Mouse (Mus musculus): ENCODE data around the gene 4933417A18Rik. TPM values are rescaled to one million over a fixed set of nuclear protein-coding genes. Genes with fewer than 3 reads are reported as not detected.
"Not testable (repeated sequence)": the region's sequence is repeated elsewhere in the genome, so short reads cannot be mapped to it uniquely, and the experiment has no call there.

Gene 4933417A18Rik
- polyA plus RNA-seq (2014; fragmentation: Nextera tagmentation; extraction: Ambion mirVana) = not detected in 2 replicates

DNA sequence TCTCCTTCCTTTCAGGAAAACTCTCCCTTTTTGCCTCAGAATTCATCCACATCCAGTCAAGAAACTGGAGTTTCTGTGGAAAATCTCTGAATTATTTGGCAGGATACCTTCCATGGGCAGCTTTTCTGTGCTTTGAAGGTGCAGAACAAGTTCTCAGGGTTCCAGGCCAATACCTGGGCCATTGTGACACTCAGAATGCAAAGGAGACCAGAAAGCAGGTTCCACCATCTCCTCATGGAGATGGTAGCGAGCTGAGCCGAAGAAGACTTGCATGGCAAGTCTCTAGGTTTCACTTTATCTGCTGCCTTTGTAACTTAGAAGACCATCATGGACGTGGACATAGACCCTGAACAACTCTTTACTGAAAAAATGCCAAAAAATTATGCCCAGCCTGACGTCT lies at the start of gene 4933417A18Rik, which contains the start of gene Fam217a:
4933417A18Rik (plus strand) TSS at position 200 of the 400 bp plus-strand sequence.
Fam217a (minus strand) TSS at position 101 of the 400 bp plus-strand sequence.
- no peak within 1 kb of the TSS for H3K27ac ChIP-seq
- ATAC-seq (ENCODE audit: low FRiP score) (no peak), DNase-seq (ENCODE audit: low spot score) (no peak)
- H3K4me3 ChIP-seq (replicated peaks; ENCODE audit: low read length) = no peak within 1 kb of the TSS
- no peak within 1 kb of the TSS for H3K4me2 ChIP-seq (replicated peaks)
- H3K9me3 ChIP-seq (ENCODE audit: control insufficient read depth, low read length) = no peaks in the 10 kb centered on the region
- H3K9ac ChIP-seq = no peak within 1 kb of the TSS
- H3K4me1 ChIP-seq (replicated peaks; ENCODE audit: control insufficient read depth, insufficient read depth, low read length) = no peaks in the 10 kb centered on the region
- WGBS = 85% methylated on average over 4 of the region's 4 CpGs
- no peaks in the 10 kb centered on the region for H3K27me3 ChIP-seq (ENCODE audit: control insufficient read depth, insufficient read depth, low read length)
- no peaks in the 10 kb centered on the region for H3K36me3 ChIP-seq (replicated peaks; ENCODE audit: control insufficient read depth, insufficient read depth)

DNA sequence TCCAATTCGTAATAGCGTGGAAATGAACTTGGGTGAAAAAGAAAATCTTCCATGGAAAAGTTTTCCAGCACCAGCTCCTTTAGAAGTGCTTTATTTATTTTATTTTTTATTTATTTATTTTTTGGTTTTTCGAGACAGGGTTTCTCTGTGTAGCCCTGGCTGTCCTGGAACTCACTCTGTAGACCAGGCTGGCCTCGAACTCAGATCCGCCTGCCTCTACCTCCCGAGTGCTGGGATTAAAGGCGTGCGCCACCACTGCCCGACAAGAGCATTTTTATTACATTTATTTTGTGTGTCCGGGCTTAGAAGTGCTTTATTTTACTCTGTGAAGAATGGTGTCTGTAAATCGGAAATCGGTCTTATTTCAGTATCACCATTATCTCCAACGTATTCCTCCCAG lies 49.5 kb upstream of the 4933417A18Rik start:
- not testable (repeated sequence) for ATAC-seq (ENCODE audit: low FRiP score)

DNA sequence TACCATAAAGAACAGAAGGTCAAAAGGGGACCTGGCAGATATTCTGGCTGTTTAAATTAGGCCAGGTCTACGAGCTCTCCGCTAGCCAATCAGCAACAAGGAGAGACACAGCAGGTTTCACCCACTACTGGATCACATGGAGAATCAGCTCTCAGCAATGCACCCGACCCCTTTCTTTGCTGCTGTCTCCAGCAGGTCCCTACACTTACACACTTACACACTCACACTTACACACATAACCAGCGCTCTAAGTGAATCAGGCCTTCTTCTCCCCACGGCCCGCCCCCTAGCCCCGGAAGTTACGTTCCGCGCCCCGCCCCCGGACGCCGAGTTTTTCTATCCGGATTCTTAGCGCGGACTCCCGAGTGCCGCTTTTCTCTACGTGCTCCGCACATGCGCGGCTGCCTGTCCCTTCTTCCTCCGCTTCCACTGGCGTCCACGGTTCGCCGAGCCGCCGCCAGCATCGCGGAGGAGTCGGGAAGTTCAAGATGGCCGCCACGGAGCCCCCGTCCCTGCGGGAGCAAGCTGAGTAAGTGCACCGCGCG lies 49.0 kb upstream of the 4933417A18Rik start, which contains the start of gene Prpf4b:
Prpf4b (plus strand) TSS at position 137 of the 545 bp plus-strand sequence.
- 1% methylated on average over 40 of the region's 40 CpGs for WGBS
- no peaks in the 10 kb centered on the region for H3K9me3 ChIP-seq (ENCODE audit: control insufficient read depth, low read length)
- peak; percentile 88 for ATAC-seq (ENCODE audit: low FRiP score)

More for the DNA sequence above, 49.5 kb upstream of the 4933417A18Rik start:
- H3K9me3 ChIP-seq (ENCODE audit: control insufficient read depth, low read length); H3K27me3 ChIP-seq (ENCODE audit: control insufficient read depth, insufficient read depth, low read length); DNase-seq (ENCODE audit: low spot score); H3K36me3 ChIP-seq (replicated peaks; ENCODE audit: control insufficient read depth, insufficient read depth): not testable (repeated sequence)
- Histone ChIP-seq H3K9ac (peak overlapping the region; percentile 87), H3K4me3 (replicated peaks; ENCODE audit: low read length) (peak overlapping the region; percentile 82), H3K4me1 (replicated peaks; ENCODE audit: control insufficient read depth, insufficient read depth, low read length) (peaks cover 28% of the 10 kb centered on the region), H3K27ac (peak overlapping the region; percentile 94), H3K4me2 (replicated peaks) (peak overlapping the region; percentile 93)
- WGBS = 25% methylated on average over 13 of the region's 13 CpGs

DNA sequence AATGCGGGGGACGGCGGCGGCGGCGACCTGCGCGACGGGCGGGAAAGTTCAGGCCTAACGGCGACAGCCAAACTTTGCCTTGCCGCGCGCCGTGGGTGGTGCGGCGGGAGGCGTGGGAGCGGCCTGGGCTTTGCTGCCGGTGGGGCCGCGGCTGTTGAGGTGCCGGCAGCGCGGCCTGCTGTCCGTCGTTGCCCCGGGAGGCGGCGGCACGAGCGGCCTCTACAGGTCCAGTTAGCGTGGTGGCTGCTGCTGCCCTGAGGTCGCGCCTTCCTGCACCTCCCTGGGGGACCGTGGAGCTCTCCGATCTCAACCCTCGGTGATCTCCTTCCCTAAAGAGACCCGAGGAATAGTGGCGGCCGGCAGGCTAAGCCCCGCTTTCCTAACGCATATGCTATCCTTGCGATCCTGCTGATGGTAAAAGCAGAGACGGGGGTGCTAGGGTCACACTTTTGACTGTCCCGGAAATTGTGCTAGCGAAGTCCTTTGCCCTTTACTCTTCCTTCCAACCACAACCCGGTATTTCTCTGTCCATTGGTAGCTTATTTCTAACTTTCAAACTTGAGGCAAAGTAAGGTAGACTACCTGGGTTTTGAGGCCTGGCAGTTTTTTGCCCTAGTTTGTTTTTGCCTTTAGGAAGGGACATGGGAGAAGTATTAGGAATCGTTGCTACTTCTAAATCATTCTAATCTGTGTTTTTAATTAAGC lies 48.3 kb upstream of the 4933417A18Rik start:
- peak overlapping the region; percentile 87 for H3K9ac ChIP-seq
- peak overlapping the region; percentile 94 for H3K27ac ChIP-seq
- peak; percentile 40 for DNase-seq (ENCODE audit: low spot score)
- WGBS = under 1% methylated on average over 39 of the region's 50 CpGs
- peak; percentile 16; the same call in 1 of the 2 replicates for ATAC-seq (ENCODE audit: low FRiP score)
- no peaks in the 10 kb centered on the region for H3K36me3 ChIP-seq (replicated peaks; ENCODE audit: control insufficient read depth, insufficient read depth)
- H3K4me1 ChIP-seq (replicated peaks; ENCODE audit: control insufficient read depth, insufficient read depth, low read length) = peaks cover 28% of the 10 kb centered on the region
- peak overlapping the region; percentile 93 for H3K4me2 ChIP-seq (replicated peaks)
- H3K4me3 ChIP-seq (replicated peaks; ENCODE audit: low read length) = peak overlapping the region; percentile 82
- H3K27me3 ChIP-seq (ENCODE audit: control insufficient read depth, insufficient read depth, low read length) = no peaks in the 10 kb centered on the region
- no peaks in the 10 kb centered on the region for H3K9me3 ChIP-seq (ENCODE audit: control insufficient read depth, low read length)

More for the DNA sequence above, 49.0 kb upstream of the 4933417A18Rik start, which contains the start of gene Prpf4b:
- peaks cover 28% of the 10 kb centered on the region for H3K4me1 ChIP-seq (replicated peaks; ENCODE audit: control insufficient read depth, insufficient read depth, low read length)
- H3K4me3 ChIP-seq (replicated peaks; ENCODE audit: low read length) = peak within 1 kb of the TSS; percentile 82
- H3K27me3 ChIP-seq (ENCODE audit: control insufficient read depth, insufficient read depth, low read length) = no peaks in the 10 kb centered on the region
- H3K4me2 ChIP-seq (replicated peaks) = peak within 1 kb of the TSS; percentile 93
- peak within 1 kb of the TSS; percentile 94 for H3K27ac ChIP-seq
- peak within 1 kb of the TSS; percentile 87 for H3K9ac ChIP-seq
- H3K36me3 ChIP-seq (replicated peaks; ENCODE audit: control insufficient read depth, insufficient read depth) = no peaks in the 10 kb centered on the region
- peak; percentile 92 for DNase-seq (ENCODE audit: low spot score)

DNA sequence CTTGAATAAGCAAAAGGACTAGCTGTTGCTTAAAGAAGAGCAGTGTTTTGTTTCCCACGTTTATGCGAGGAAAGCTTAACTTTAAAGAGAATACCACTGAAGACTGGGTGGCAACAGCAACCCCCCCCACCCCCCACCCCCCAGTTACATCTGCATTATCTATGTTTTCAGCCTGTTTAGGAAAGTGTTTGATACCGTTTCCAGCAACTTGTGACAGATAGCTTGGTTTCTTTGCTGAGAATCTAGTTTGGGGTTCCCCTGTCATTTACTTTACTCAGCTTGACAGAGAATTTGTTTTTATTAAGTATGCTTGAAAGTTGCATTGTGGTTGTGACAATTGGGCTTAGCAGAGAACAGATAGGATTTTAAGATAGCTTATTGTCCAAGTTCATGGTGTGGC lies 47.7 kb upstream of the 4933417A18Rik start:
- Histone ChIP-seq H3K4me3 (replicated peaks; ENCODE audit: low read length) (peak overlapping the region; percentile 82), H3K9ac (peak overlapping the region; percentile 87), H3K36me3 (replicated peaks; ENCODE audit: control insufficient read depth, insufficient read depth) (no peaks in the 10 kb centered on the region), H3K27ac (no peak overlapping the region), H3K9me3 (ENCODE audit: control insufficient read depth, low read length) (no peaks in the 10 kb centered on the region), H3K4me1 (replicated peaks; ENCODE audit: control insufficient read depth, insufficient read depth, low read length) (peaks cover 28% of the 10 kb centered on the region), H3K4me2 (replicated peaks) (peak overlapping the region; percentile 93), H3K27me3 (ENCODE audit: control insufficient read depth, insufficient read depth, low read length) (no peaks in the 10 kb centered on the region)
- 10% methylated on average over 3 of the region's 3 CpGs for WGBS
- ATAC-seq (ENCODE audit: low FRiP score) = no peak
- DNase-seq (ENCODE audit: low spot score) = no peak

- Histone ChIP-seq H3K36me3 (replicated peaks; ENCODE audit: control insufficient read depth, insufficient read depth) (peaks cover 95% of the 10 kb centered on the region), H3K27me3 (ENCODE audit: control insufficient read depth, insufficient read depth, low read length) (no peaks in the 10 kb centered on the region), H3K4me3 (replicated peaks; ENCODE audit: low read length) (no peak overlapping the region), H3K4me1 (replicated peaks; ENCODE audit: control insufficient read depth, insufficient read depth, low read length) (no peaks in the 10 kb centered on the region), H3K9me3 (ENCODE audit: control insufficient read depth, low read length) (no peaks in the 10 kb centered on the region), H3K27ac (no peak overlapping the region), H3K9ac (no peak overlapping the region), H3K4me2 (replicated peaks) (no peak overlapping the region)
- DNase-seq (ENCODE audit: low spot score) (no peak), ATAC-seq (ENCODE audit: low FRiP score) (no peak)
- 82% methylated on average over 1 of the region's 1 CpGs for WGBS
Measured at GRCm38 (mm10) chr13:34892871-34893270, 31.3 kb upstream of the 4933417A18Rik start.

DNA sequence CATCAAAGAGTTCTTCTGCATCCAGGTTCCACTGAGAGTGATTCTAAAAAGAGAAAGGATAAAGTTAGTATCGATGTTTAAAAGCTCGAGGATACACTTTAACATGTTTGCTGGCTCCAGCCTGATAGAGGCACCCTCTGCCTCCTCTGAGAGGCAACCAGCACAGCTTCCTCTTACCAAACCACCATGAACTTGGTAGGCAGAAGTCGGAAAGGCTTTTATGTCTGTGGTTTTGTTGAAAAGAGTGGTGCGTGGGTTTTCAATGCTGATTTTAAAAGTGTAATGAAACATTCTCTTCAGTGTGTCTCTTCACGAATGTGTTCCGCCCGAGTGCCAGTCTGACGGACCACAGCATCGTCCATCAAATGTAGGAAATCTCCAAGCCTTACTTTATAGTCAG lies 9.6 kb upstream of the 4933417A18Rik start:
- Histone ChIP-seq H3K9ac (no peak overlapping the region), H3K4me1 (replicated peaks; ENCODE audit: control insufficient read depth, insufficient read depth, low read length) (peaks cover 6% of the 10 kb centered on the region; the same call in 1 of the 2 replicates), H3K4me3 (replicated peaks; ENCODE audit: low read length) (no peak overlapping the region), H3K27ac (no peak overlapping the region), H3K27me3 (ENCODE audit: control insufficient read depth, insufficient read depth, low read length) (no peaks in the 10 kb centered on the region), H3K9me3 (ENCODE audit: control insufficient read depth, low read length) (no peaks in the 10 kb centered on the region), H3K36me3 (replicated peaks; ENCODE audit: control insufficient read depth, insufficient read depth) (no peaks in the 10 kb centered on the region), H3K4me2 (replicated peaks) (no peak overlapping the region)
- no peak for DNase-seq (ENCODE audit: low spot score)
- no peak for ATAC-seq (ENCODE audit: low FRiP score)
- 81% methylated on average over 9 of the region's 9 CpGs for WGBS

- Histone ChIP-seq H3K27ac (no peak overlapping the region), H3K36me3 (replicated peaks; ENCODE audit: control insufficient read depth, insufficient read depth) (no peaks in the 10 kb centered on the region), H3K4me2 (replicated peaks) (peak overlapping the region; percentile 50), H3K27me3 (ENCODE audit: control insufficient read depth, insufficient read depth, low read length) (no peaks in the 10 kb centered on the region), H3K4me1 (replicated peaks; ENCODE audit: control insufficient read depth, insufficient read depth, low read length) (peaks cover 6% of the 10 kb centered on the region; the same call in 1 of the 2 replicates), H3K9ac (peak overlapping the region; percentile 29; the same call in 1 of the 2 replicates), H3K4me3 (replicated peaks; ENCODE audit: low read length) (peak overlapping the region; percentile 23), H3K9me3 (ENCODE audit: control insufficient read depth, low read length) (no peaks in the 10 kb centered on the region)
- DNase-seq (ENCODE audit: low spot score) = no peak
- ATAC-seq (ENCODE audit: low FRiP score) = peak; percentile 46; the same call in 1 of the 2 replicates
- 28% methylated on average over 37 of the region's 37 CpGs for WGBS
Measured at GRCm38 (mm10) chr13:34916520-34917167, 7.6 kb upstream of the 4933417A18Rik start.
